Mouse (Mus musculus): ENCODE results near the gene Smagp. TPM values are rescaled to one million over a fixed set of nuclear protein-coding genes. Genes with fewer than 3 reads are reported as not detected.

Smagp gene
- total and polyA plus RNA-seq, 2 experiments from 2014 or later, result 4.3 to 5.8 TPM

DNA sequence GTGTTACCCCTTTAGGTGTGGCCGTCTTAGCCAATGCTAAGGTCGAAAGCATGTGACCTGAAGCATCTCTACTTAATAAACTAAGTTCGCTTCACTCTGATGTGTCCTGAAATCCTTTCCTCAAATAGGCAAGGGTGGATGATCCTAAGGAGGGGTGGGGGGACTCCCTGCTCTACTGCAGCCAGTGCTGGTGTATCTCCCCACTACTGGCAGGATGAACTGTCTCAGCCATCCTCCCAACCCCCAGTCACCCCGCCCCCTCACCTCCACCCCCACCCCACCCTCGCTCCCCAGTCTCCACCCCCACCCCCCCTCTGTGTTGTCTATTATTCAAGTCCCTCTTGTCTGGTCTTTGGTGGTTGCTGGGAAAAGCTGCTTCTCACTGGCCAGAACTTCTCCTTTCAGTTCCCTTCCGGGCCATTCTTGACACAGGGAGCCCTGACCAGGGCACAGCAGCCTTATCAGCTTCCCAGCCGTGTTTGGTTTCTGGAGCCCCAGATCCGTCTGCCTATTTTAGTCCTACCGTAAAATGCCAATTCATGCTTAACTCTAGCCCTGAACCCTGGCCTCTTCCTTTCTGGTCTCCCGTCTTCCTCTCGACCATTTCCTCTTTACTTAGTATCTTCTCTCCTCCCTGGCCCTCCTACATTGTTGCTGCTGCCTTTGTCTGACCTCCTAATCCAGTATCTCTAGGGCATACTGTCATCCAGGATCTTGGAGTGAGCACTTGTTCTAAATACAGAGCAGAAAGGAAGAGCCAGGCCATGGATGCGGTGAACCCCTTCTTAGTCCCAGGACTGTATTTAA lies 37.0 kb upstream of the Smagp start:
- no peaks in the 10 kb centered on the region for H3K4me1 ChIP-seq (ENCODE audit: insufficient read depth, low read length)
- no peaks in the 10 kb centered on the region for H3K36me3 ChIP-seq (ENCODE audit: insufficient read depth, low read length)
- no peak for TF ChIP-seq CTCF (IDR thresholded peaks at IDR 0.05; ENCODE audit: low read depth)
- 43% methylated on average over 10 of the region's 12 CpGs for WGBS
- H3K4me2 ChIP-seq (ENCODE audit: low read depth, low read length), result no peak overlapping the region
- H3K9me3 ChIP-seq (ENCODE audit: low read length), result no peaks in the 10 kb centered on the region
- no peaks in the 10 kb centered on the region for H3K27me3 ChIP-seq (ENCODE audit: insufficient read depth, low read length)
- no peak overlapping the region for H3K27ac ChIP-seq
- DNase-seq (ENCODE audit: low spot score) (no peak), ATAC-seq (no peak)
- no peak overlapping the region for H3K4me3 ChIP-seq (ENCODE audit: low read length)
- no peak overlapping the region for H3K9ac ChIP-seq (replicated peaks; ENCODE audit: low read length)

DNA sequence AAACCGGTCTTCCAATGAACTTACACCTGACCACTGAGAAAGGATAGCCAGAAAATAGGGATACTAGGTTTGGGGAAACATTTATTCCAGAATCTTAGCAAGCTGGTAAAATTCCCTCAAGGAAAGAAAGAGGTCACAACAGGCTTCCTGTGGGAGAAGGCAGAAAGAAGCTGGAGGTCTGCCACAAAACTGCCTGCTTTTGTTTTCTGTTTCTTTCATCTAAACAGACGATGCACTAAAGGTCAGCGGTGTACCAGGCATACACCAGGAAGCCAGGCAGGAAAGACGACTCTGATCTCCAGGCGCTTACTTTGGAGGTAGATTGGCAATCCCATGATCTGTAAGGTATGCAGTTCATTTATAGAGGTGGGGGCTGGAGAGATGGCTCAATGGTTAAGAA lies 34.1 kb upstream of the Smagp start:
- Histone ChIP-seq H3K9ac (replicated peaks; ENCODE audit: low read length) (no peak overlapping the region), H3K9me3 (ENCODE audit: low read length) (no peaks in the 10 kb centered on the region), H3K4me1 (ENCODE audit: insufficient read depth, low read length) (no peaks in the 10 kb centered on the region), H3K4me3 (ENCODE audit: low read length) (no peak overlapping the region), H3K4me2 (ENCODE audit: low read depth, low read length) (no peak overlapping the region), H3K27me3 (ENCODE audit: insufficient read depth, low read length) (0 out of 2 replicates have a peak, but pooled peaks cover 2% of the 10 kb centered on the region), H3K27ac (no peak overlapping the region), H3K36me3 (ENCODE audit: insufficient read depth, low read length) (no peaks in the 10 kb centered on the region)
- DNase-seq (ENCODE audit: low spot score) (no peak), ATAC-seq (no peak)
- no peak for TF ChIP-seq CTCF (IDR thresholded peaks at IDR 0.05; ENCODE audit: low read depth)
- WGBS, result 55% methylated on average over 5 of the region's 5 CpGs

DNA sequence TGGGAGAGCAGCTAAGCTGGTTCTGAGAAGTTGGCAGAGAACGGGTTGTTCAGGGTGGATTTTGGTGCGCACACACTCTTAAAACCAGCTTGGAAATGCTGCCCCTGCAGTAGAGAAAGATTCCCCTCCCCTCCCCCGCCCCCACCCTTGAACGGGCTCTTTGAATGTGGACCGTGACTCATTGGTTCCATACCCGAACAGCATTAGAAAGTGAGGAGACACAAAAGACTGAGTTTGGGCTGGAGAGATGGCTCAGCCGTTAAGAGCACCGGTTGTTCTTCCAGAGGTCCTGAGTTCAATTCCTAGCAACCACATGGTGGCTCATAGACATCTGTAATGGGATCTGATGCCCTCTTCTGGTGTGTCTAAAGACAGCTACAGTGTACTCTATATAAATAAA lies 33.3 kb upstream of the Smagp start:
- TF ChIP-seq CTCF (IDR thresholded peaks at IDR 0.05; ENCODE audit: low read depth), result no peak
- ATAC-seq, result no peak
- no peaks in the 10 kb centered on the region for H3K36me3 ChIP-seq (ENCODE audit: insufficient read depth, low read length)
- 67% methylated on average over 8 of the region's 8 CpGs for WGBS
- no peak overlapping the region for H3K9ac ChIP-seq (replicated peaks; ENCODE audit: low read length)
- no peak overlapping the region for H3K27ac ChIP-seq
- no peaks in the 10 kb centered on the region for H3K9me3 ChIP-seq (ENCODE audit: low read length)
- no peak for DNase-seq (ENCODE audit: low spot score)
- H3K4me1 ChIP-seq (ENCODE audit: insufficient read depth, low read length), result no peaks in the 10 kb centered on the region
- H3K4me3 ChIP-seq (ENCODE audit: low read length), result no peak overlapping the region
- 0 out of 2 replicates have a peak, but pooled peaks cover 2% of the 10 kb centered on the region for H3K27me3 ChIP-seq (ENCODE audit: insufficient read depth, low read length)
- no peak overlapping the region for H3K4me2 ChIP-seq (ENCODE audit: low read depth, low read length)

DNA sequence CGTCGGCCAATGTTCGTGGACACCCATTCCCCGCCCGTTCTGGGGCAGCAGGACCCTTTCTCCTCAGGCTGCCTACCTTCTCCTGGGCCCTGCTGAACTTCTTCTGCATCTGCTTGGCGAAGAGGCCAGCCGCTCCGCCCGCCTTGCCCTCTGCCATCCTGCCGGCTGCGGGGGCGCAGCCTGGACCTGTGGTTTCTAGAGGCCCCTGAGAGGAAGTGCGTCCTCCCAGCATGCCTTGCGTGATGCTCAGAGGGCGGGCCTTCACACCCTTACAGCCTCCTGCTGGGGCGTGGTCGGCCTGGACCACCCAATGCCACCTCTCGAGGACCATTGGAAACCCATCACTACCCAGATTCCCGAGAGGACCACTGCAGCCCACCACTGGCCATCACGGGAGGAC lies 32.6 kb upstream of the Smagp start, which contains the start of gene Bin2:
TSS of gene Bin2 (minus strand) at position 217 of the 400 bp plus-strand sequence.
- no peak for TF ChIP-seq CTCF (IDR thresholded peaks at IDR 0.05; ENCODE audit: low read depth)
- H3K36me3 ChIP-seq (ENCODE audit: insufficient read depth, low read length), result no peaks in the 10 kb centered on the region
- no peaks in the 10 kb centered on the region for H3K4me1 ChIP-seq (ENCODE audit: insufficient read depth, low read length)
- no peak within 1 kb of the TSS for H3K9ac ChIP-seq (replicated peaks; ENCODE audit: low read length)
- WGBS, result 90% methylated on average over 20 of the region's 20 CpGs
- no peak within 1 kb of the TSS for H3K4me2 ChIP-seq (ENCODE audit: low read depth, low read length)
- DNase-seq (ENCODE audit: low spot score) (no peak), ATAC-seq (no peak)
- no peak within 1 kb of the TSS for H3K4me3 ChIP-seq (ENCODE audit: low read length)
- H3K27me3 ChIP-seq (ENCODE audit: insufficient read depth, low read length), result 0 out of 2 replicates have a peak, but pooled peaks cover 2% of the 10 kb centered on the region
- H3K27ac ChIP-seq, result no peak within 1 kb of the TSS
- H3K9me3 ChIP-seq (ENCODE audit: low read length), result no peaks in the 10 kb centered on the region

DNA sequence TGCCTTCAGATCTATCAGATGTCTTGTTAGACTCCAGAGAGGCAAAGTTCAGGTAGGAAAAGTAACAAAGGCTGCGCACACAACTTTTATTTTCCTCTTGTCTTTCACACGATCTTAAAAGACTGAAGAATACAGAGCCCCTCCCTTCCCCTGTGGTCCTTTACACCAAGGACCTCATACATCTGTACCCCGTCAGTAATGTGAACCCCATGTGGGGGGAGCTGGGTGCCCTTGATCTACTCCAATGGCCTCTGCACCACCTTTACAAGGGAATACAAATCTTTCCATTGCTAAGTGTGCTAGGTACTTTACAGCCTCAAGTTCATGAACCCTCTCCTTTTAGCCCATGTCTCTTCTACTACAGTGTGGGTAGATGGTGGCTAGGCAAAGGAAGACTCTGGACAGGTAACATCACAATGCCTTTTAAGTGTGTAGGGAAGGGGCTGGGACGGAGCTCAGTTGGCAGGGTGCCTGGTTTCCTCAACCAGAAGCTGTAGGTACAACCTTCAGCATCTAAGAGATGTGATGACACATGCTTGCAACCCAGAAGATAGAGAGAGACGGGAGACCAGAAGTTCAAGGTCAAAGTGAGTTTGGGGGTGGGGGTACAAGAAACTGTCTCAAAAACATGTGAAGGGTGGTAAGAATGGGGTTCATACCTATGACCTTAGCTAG lies 31.3 kb upstream of the Smagp start:
- H3K4me1 ChIP-seq (ENCODE audit: insufficient read depth, low read length), result no peaks in the 10 kb centered on the region
- TF ChIP-seq CTCF (IDR thresholded peaks at IDR 0.05; ENCODE audit: low read depth), result no peak
- no peak overlapping the region for H3K4me2 ChIP-seq (ENCODE audit: low read depth, low read length)
- 0 out of 2 replicates have a peak, but pooled peaks cover 2% of the 10 kb centered on the region for H3K27me3 ChIP-seq (ENCODE audit: insufficient read depth, low read length)
- no peaks in the 10 kb centered on the region for H3K9me3 ChIP-seq (ENCODE audit: low read length)
- 87% methylated on average over 5 of the region's 5 CpGs for WGBS
- no peak for ATAC-seq
- no peak for DNase-seq (ENCODE audit: low spot score)
- no peak overlapping the region for H3K4me3 ChIP-seq (ENCODE audit: low read length)
- no peak overlapping the region for H3K9ac ChIP-seq (replicated peaks; ENCODE audit: low read length)
- H3K36me3 ChIP-seq (ENCODE audit: insufficient read depth, low read length), result no peaks in the 10 kb centered on the region
- H3K27ac ChIP-seq, result no peak overlapping the region

DNA sequence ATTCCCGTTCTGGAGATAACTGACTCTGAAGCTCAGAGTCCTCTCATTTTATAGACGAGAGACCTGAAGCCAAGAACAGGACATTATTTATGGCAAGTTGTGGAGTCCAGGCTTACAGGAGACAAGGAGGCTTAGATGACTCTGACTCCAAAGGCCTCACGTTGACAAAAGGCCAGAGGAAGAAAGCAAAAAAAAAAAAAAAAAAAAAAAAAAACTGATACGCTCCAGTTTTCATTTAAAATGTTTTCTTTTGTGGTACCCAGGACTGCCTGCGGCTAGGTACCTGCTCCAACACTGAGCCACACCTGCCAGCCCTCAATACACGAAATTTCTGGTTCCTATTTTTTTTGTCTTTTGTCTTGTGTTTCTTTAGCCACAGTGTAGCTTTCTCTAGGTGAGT lies 30.7 kb upstream of the Smagp start:
- Histone ChIP-seq H3K36me3 (ENCODE audit: insufficient read depth, low read length) (no peaks in the 10 kb centered on the region), H3K9ac (replicated peaks; ENCODE audit: low read length) (no peak overlapping the region), H3K4me2 (ENCODE audit: low read depth, low read length) (no peak overlapping the region), H3K4me1 (ENCODE audit: insufficient read depth, low read length) (no peaks in the 10 kb centered on the region), H3K9me3 (ENCODE audit: low read length) (no peaks in the 10 kb centered on the region), H3K27me3 (ENCODE audit: insufficient read depth, low read length) (0 out of 2 replicates have a peak, but pooled peaks cover 2% of the 10 kb centered on the region), H3K27ac (no peak overlapping the region), H3K4me3 (ENCODE audit: low read length) (no peak overlapping the region)
- ATAC-seq (no peak), DNase-seq (ENCODE audit: low spot score) (no peak)
- WGBS, result 65% methylated on average over 6 of the region's 6 CpGs
- TF ChIP-seq CTCF (IDR thresholded peaks at IDR 0.05; ENCODE audit: low read depth), result no peak

All from hindbrain, postnatal 0 days (tissue).